Mouse (Mus musculus) lung, adult 2 months (tissue): ENCODE results near the gene Cd47.

Source experiments
- CTCF ChIP-seq: fragments of 200-500 bp; IDR thresholded peaks from 2 replicates; pipeline ENCODE4 v1.5.1; 2011; ENCODE audit warnings: mild to moderate bottlenecking, low read length, control low read depth; ENCODE audit not compliant: insufficient read depth
- POLR2A ChIP-seq: fragments of 200-500 bp; IDR thresholded peaks from 2 replicates; pipeline ENCODE4 v1.6.1; 2011; ENCODE audit warnings: low read depth, mild to moderate bottlenecking, control low read depth, low read length, borderline replicate concordance; ENCODE audit errors: extremely low read depth

DNA sequence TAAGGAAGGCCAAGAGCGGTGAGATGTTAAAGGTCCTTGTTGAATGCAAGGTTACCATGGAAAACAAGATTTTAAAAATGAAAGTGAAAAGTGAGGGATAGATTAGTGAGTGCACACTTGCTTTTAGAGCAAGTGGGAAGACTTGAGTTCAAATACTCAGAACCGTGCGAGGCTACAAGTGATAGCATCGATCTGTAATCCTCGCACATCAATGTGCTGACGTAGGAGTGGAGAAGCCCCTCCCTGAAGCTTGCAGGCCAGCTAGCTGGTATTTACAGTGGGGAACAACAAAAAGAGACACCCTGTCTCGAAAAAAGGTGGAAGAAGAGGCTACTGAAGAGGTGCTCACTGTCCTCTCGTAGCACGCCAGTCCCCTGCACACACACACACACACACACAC lies 6.7 kb upstream of the Cd47 start:
- TF ChIP-seq CTCF (no peak), POLR2A (no peak)
